Mouse (Mus musculus): Measurements from ENCODE around the gene Tpm1. TPM values are rescaled to one million over a fixed set of nuclear protein-coding genes. Genes with fewer than 3 reads are reported as not detected.

Gene Tpm1
- total and polyA plus RNA-seq, 2 experiments from 2014 or later, result 133 to 134 TPM

GRCm38 (mm10) chr9:67041840-67042812, 7.1 kb downstream of the Tpm1 start:
- no peak for DNase-seq
- H3K4me2 ChIP-seq (ENCODE audit: low read depth), result peak overlapping the region; percentile 72
- no peak overlapping the region for H3K9ac ChIP-seq
- no peak for TF ChIP-seq CTCF (IDR thresholded peaks at IDR 0.05; ENCODE audit: low read depth)
- ATAC-seq, result no peak
- H3K4me1 ChIP-seq (ENCODE audit: insufficient read depth), result peaks cover 26% of the 10 kb centered on the region
- peaks cover 11% of the 10 kb centered on the region for H3K27me3 ChIP-seq (ENCODE audit: insufficient read depth, low read length)
- 31% methylated on average over 14 of the region's 14 CpGs for WGBS
- H3K27ac ChIP-seq (ENCODE audit: low read depth, low read length), result no peak overlapping the region
- H3K9me3 ChIP-seq (ENCODE audit: low read length), result no peaks in the 10 kb centered on the region
- H3K36me3 ChIP-seq (ENCODE audit: insufficient read depth), result no peaks in the 10 kb centered on the region
- peak overlapping the region; percentile 57; the same call in 1 of the 2 replicates for H3K4me3 ChIP-seq (ENCODE audit: low read depth, low read length)

GRCm38 (mm10) chr9:67040963-67041839, 8.0 kb downstream of the Tpm1 start:
- no peak overlapping the region; the same call in 1 of the 2 replicates for H3K9ac ChIP-seq
- no peaks in the 10 kb centered on the region for H3K9me3 ChIP-seq (ENCODE audit: low read length)
- no peak for TF ChIP-seq CTCF (IDR thresholded peaks at IDR 0.05; ENCODE audit: low read depth)
- H3K27me3 ChIP-seq (ENCODE audit: insufficient read depth, low read length), result peaks cover 1% of the 10 kb centered on the region; the same call in 1 of the 2 replicates
- H3K4me1 ChIP-seq (ENCODE audit: insufficient read depth), result peaks cover 26% of the 10 kb centered on the region
- ATAC-seq (no peak), DNase-seq (no peak)
- H3K27ac ChIP-seq (ENCODE audit: low read depth, low read length), result no peak overlapping the region
- 34% methylated on average over 4 of the region's 4 CpGs for WGBS
- 0 out of 2 replicates have a peak, but pooled peaks cover 1% of the 10 kb centered on the region for H3K36me3 ChIP-seq (ENCODE audit: insufficient read depth)
- peak overlapping the region; percentile 72; the same call in 1 of the 2 replicates for H3K4me2 ChIP-seq (ENCODE audit: low read depth)
- H3K4me3 ChIP-seq (ENCODE audit: low read depth, low read length), result no peak overlapping the region; the same call in 1 of the 2 replicates

- Histone ChIP-seq H3K4me2 (ENCODE audit: low read depth) (no peak overlapping the region), H3K4me1 (ENCODE audit: insufficient read depth) (peaks cover 26% of the 10 kb centered on the region), H3K27ac (ENCODE audit: low read depth, low read length) (no peak overlapping the region), H3K27me3 (ENCODE audit: insufficient read depth, low read length) (no peaks in the 10 kb centered on the region), H3K9ac (no peak overlapping the region), H3K36me3 (ENCODE audit: insufficient read depth) (peaks cover 15% of the 10 kb centered on the region), H3K9me3 (ENCODE audit: low read length) (no peaks in the 10 kb centered on the region), H3K4me3 (ENCODE audit: low read depth, low read length) (no peak overlapping the region)
- no peak for ATAC-seq
- no peak for DNase-seq
- no peak for TF ChIP-seq CTCF (IDR thresholded peaks at IDR 0.05; ENCODE audit: low read depth)
- 38% methylated on average over 10 of the region's 10 CpGs for whole genome bisulfite sequencing
These were observed 9.3 kb downstream of the Tpm1 start for GRCm38 (mm10) chr9:67039867-67040266.

GRCm38 (mm10) chr9:67038686-67039085, 10.5 kb downstream of the Tpm1 start:
- H3K36me3 ChIP-seq (ENCODE audit: insufficient read depth), result peaks cover 27% of the 10 kb centered on the region
- no peak overlapping the region for H3K9ac ChIP-seq
- no peak overlapping the region for H3K4me2 ChIP-seq (ENCODE audit: low read depth)
- 93% methylated on average over 7 of the region's 7 CpGs for WGBS
- no peak for ATAC-seq
- H3K4me3 ChIP-seq (ENCODE audit: low read depth, low read length), result no peak overlapping the region
- no peaks in the 10 kb centered on the region for H3K9me3 ChIP-seq (ENCODE audit: low read length)
- no peaks in the 10 kb centered on the region for H3K27me3 ChIP-seq (ENCODE audit: insufficient read depth, low read length)
- no peak for DNase-seq
- peaks cover 26% of the 10 kb centered on the region for H3K4me1 ChIP-seq (ENCODE audit: insufficient read depth)
- TF ChIP-seq CTCF (IDR thresholded peaks at IDR 0.05; ENCODE audit: low read depth), result no peak
- H3K27ac ChIP-seq (ENCODE audit: low read depth, low read length), result no peak overlapping the region

- no peak overlapping the region for H3K4me2 ChIP-seq (ENCODE audit: low read depth)
- peaks cover 26% of the 10 kb centered on the region for H3K4me1 ChIP-seq (ENCODE audit: insufficient read depth)
- TF ChIP-seq CTCF (IDR thresholded peaks at IDR 0.05; ENCODE audit: low read depth), result no peak
- DNase-seq (no peak), ATAC-seq (no peak)
- H3K9ac ChIP-seq, result no peak overlapping the region
- 95% methylated on average over 4 of the region's 4 CpGs for WGBS
- H3K36me3 ChIP-seq (ENCODE audit: insufficient read depth), result peaks cover 37% of the 10 kb centered on the region
- H3K9me3 ChIP-seq (ENCODE audit: low read length), result no peaks in the 10 kb centered on the region
- no peaks in the 10 kb centered on the region for H3K27me3 ChIP-seq (ENCODE audit: insufficient read depth, low read length)
- no peak overlapping the region for H3K4me3 ChIP-seq (ENCODE audit: low read depth, low read length)
- no peak overlapping the region for H3K27ac ChIP-seq (ENCODE audit: low read depth, low read length)
These were observed 11.5 kb downstream of the Tpm1 start for GRCm38 (mm10) chr9:67037666-67038065.

GRCm38 (mm10) chr9:67036527-67037118, 12.6 kb downstream of the Tpm1 start:
- Histone ChIP-seq H3K27me3 (ENCODE audit: insufficient read depth, low read length) (no peaks in the 10 kb centered on the region), H3K4me3 (ENCODE audit: low read depth, low read length) (no peak overlapping the region), H3K4me1 (ENCODE audit: insufficient read depth) (peaks cover 18% of the 10 kb centered on the region), H3K9me3 (ENCODE audit: low read length) (no peaks in the 10 kb centered on the region), H3K4me2 (ENCODE audit: low read depth) (no peak overlapping the region), H3K27ac (ENCODE audit: low read depth, low read length) (no peak overlapping the region), H3K9ac (no peak overlapping the region), H3K36me3 (ENCODE audit: insufficient read depth) (peaks cover 46% of the 10 kb centered on the region)
- ATAC-seq (no peak), DNase-seq (no peak)
- WGBS, result 77% methylated on average over 2 of the region's 2 CpGs
- TF ChIP-seq CTCF (IDR thresholded peaks at IDR 0.05; ENCODE audit: low read depth), result no peak

Measured in forebrain, postnatal 0 days (tissue).